Mouse (Mus musculus) limb, embryonic 13.5 days (tissue): ENCODE results near the gene Tnip1. TPM values are rescaled to one million over a fixed set of nuclear protein-coding genes. Genes with fewer than 3 reads are reported as not detected.

Experiments used
- ATAC-seq: fragments of 200-750 bp; cut with Nextera tagmentation; 2 replicates; pipeline ENCODE4 v1.8.0; 2017; ENCODE audit warnings: low read depth, moderate number of reproducible peaks, moderate TSS enrichment; ENCODE audit not compliant: low FRiP score
- H3K27ac ChIP-seq: fragments of 300-500 bp; sonication (generic); 2 replicates; pipeline ENCODE4 v1.5.1; 2015; ENCODE audit warnings: inconsistent platforms, mild to moderate bottlenecking, moderate library complexity
- H3K27me3 ChIP-seq: fragments of 300-500 bp; sonication (generic); 2 replicates; pipeline ENCODE4 v1.6.1; 2015; ENCODE audit warnings: mild to moderate bottlenecking, inconsistent platforms
- H3K36me3 ChIP-seq: fragments of 300-500 bp; sonication (generic); 2 replicates; pipeline ENCODE4 v1.6.1; 2015; ENCODE audit warnings: inconsistent platforms, mild to moderate bottlenecking, moderate library complexity
- H3K4me1 ChIP-seq: fragments of 300-500 bp; sonication (generic); 2 replicates; pipeline ENCODE4 v1.6.1; 2015; ENCODE audit warnings: inconsistent platforms
- H3K4me2 ChIP-seq: fragments of 300-500 bp; sonication (generic); replicated peaks from 2 replicates; pipeline ENCODE4 v1.6.1; 2015; ENCODE audit warnings: inconsistent platforms, mild to moderate bottlenecking, moderate library complexity
- H3K4me3 ChIP-seq: fragments of 300-500 bp; sonication (generic); 2 replicates; pipeline ENCODE4 v1.5.1; 2015; ENCODE audit warnings: moderate library complexity, mild to moderate bottlenecking, inconsistent platforms
- H3K9ac ChIP-seq: fragments of 300-500 bp; sonication (generic); 2 replicates; pipeline ENCODE4 v1.6.1; 2015; ENCODE audit warnings: mild to moderate bottlenecking, inconsistent platforms
- H3K9me3 ChIP-seq: fragments of 300-500 bp; sonication (generic); 2 replicates; pipeline ENCODE4 v1.6.1; 2016; ENCODE audit warnings: inconsistent platforms
- WGBS: fragments of 180-500 bp; shearing (Covaris S2); methylation state at CpG from one replicate; pipeline ENCODE4 v1.1.7; 2015; 5-methylcytosine and 5-hydroxymethylcytosine counted together
- polyA plus RNA-seq: library from polyadenylated mRNA; unstranded; fragments of >200 nt; fragmentation: Nextera tagmentation; extraction: Ambion mirVana; gene quantifications from 2 replicates; pipeline ENCODE4 v1.2.1, GENCODE M21; 2015

Gene Tnip1
- polyA plus RNA-seq, 1 experiment from 2014 or later: 22.4 TPM

DNA sequence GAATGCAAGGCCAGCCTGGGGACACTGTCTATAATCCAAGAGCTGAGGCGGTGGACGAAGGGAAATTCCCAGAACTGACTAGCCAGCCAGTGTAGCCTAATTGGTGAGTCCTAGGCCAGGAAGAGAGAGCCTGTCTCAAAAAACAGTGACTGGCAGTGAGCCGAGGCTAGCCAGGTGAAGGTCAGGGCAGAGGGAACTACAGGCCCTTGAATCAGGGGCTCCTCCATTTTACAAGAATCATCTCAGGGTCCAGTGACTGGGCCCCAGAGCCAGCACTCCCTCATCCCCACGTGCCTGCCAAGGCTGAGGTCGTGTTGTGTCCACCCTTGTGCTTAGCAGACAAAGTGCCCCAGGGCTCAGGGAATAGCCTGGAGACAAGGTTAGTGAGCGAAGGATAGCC, 12.0 kb downstream of the Tnip1 start:
- 84% methylated on average over 6 of the region's 6 CpGs for WGBS
- no peak overlapping the region for H3K4me3 ChIP-seq
- no peaks in the 10 kb centered on the region for H3K9me3 ChIP-seq
- H3K9ac ChIP-seq: no peak overlapping the region
- no peaks in the 10 kb centered on the region; the same call in none of the 2 replicates for H3K36me3 ChIP-seq
- H3K4me1 ChIP-seq: peaks cover 22% of the 10 kb centered on the region
- no peak overlapping the region for H3K4me2 ChIP-seq
- H3K27me3 ChIP-seq: no peaks in the 10 kb centered on the region
- H3K27ac ChIP-seq: no peak overlapping the region
- ATAC-seq: no peak

DNA sequence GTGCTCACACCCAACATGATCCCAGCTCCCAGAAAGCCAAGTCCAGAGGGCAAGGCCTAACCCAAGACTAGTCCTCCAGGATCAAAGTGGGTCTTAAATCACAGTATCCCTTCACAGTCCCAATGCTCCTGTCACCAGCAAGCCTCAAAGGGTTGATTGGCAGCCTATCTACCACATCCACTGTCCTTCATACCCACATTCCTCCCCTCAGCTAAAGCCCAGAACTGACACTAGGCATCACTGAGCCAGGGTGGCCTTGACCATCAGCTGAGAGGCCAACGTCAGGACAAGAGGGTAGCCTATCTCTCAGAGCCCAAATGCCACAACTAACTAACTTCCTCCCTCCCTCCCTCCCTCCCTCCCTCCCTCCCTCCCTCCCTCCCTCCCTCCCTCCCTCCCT, 13.0 kb downstream of the Tnip1 start:
- ATAC-seq: no peak
- Histone ChIP-seq H3K9ac (no peak overlapping the region), H3K27ac (no peak overlapping the region), H3K9me3 (no peaks in the 10 kb centered on the region), H3K4me2 (no peak overlapping the region), H3K27me3 (no peaks in the 10 kb centered on the region), H3K4me3 (no peak overlapping the region), H3K36me3 (no peaks in the 10 kb centered on the region; the same call in none of the 2 replicates), H3K4me1 (peaks cover 17% of the 10 kb centered on the region)
- 67% methylated on average over 1 of the region's 1 CpGs for WGBS

DNA sequence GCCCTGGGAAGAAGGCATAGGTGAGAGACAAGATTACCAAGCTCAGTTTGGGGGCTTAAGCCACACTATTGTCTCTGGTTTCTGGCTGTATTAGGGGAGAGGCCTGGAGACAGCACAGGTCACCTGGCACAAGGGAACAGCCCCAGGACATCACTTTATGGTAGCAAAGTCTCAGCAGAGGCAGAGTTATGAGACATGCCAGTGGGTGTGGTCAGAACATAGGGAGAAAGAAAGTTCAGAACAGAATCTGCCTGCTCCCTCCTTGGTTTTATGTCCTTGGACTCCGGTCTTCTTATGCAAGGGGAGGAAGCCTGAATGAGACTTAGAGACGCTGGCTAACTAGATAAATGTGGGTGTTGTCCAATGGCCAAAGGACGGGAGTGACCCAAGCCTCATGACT, 18.0 kb downstream of the Tnip1 start:
- 83% methylated on average over 3 of the region's 3 CpGs for WGBS
- no peaks in the 10 kb centered on the region for H3K27me3 ChIP-seq
- H3K4me2 ChIP-seq: no peak overlapping the region
- H3K4me3 ChIP-seq: no peak overlapping the region
- H3K4me1 ChIP-seq: no peaks in the 10 kb centered on the region
- H3K9me3 ChIP-seq: no peaks in the 10 kb centered on the region
- ATAC-seq: no peak
- peaks cover under 1% of the 10 kb centered on the region; the same call in 1 of the 2 replicates for H3K36me3 ChIP-seq
- H3K27ac ChIP-seq: no peak overlapping the region
- no peak overlapping the region for H3K9ac ChIP-seq

GRCm38 (mm10) chr11:54940056-54940455, 22.7 kb downstream of the Tnip1 start:
- no peak for ATAC-seq

DNA sequence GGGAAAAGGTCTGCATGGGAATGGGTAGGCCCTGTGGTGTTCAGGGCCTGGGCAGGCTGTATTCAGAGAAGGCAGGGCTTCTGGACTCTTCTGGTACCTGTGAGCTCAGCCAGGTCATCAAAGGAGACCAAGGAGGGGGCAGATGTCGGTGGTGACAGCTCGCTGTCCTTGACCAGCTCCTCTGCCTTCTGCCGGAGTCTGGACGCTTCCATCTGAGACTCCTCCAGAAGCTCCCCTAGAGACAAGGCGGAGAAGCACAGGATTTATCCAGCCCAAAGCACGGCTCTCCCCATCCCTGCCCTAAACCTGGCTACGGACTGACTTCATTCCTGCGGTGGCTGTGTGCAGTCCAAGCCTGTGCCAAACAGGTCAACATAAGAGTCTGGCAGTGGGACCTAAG, 23.2 kb downstream of the Tnip1 start:
- ATAC-seq: no peak
- WGBS: 83% methylated on average over 8 of the region's 8 CpGs

More at GRCm38 (mm10) chr11:54940056-54940455, 22.7 kb downstream of the Tnip1 start:
- Histone ChIP-seq H3K9ac (no peak overlapping the region), H3K4me1 (peaks cover 14% of the 10 kb centered on the region), H3K27me3 (no peaks in the 10 kb centered on the region), H3K9me3 (no peaks in the 10 kb centered on the region), H3K4me2 (no peak overlapping the region), H3K36me3 (peaks cover 40% of the 10 kb centered on the region), H3K27ac (no peak overlapping the region), H3K4me3 (no peak overlapping the region)
- 87% methylated on average over 7 of the region's 7 CpGs for WGBS

GRCm38 (mm10) chr11:54936771-54937140, 26.0 kb downstream of the Tnip1 start:
- Histone ChIP-seq H3K4me2 (no peak overlapping the region), H3K4me1 (peaks cover 15% of the 10 kb centered on the region), H3K4me3 (no peak overlapping the region), H3K27me3 (no peaks in the 10 kb centered on the region), H3K27ac (no peak overlapping the region), H3K9me3 (no peaks in the 10 kb centered on the region), H3K36me3 (peaks cover 66% of the 10 kb centered on the region), H3K9ac (no peak overlapping the region)
- ATAC-seq: no peak
- 96% methylated on average over 2 of the region's 3 CpGs for WGBS

More for the DNA sequence above, 23.2 kb downstream of the Tnip1 start:
- H3K4me2 ChIP-seq: no peak overlapping the region
- peaks cover 42% of the 10 kb centered on the region for H3K36me3 ChIP-seq
- no peak overlapping the region for H3K4me3 ChIP-seq
- H3K4me1 ChIP-seq: peaks cover 15% of the 10 kb centered on the region
- no peaks in the 10 kb centered on the region for H3K27me3 ChIP-seq
- H3K27ac ChIP-seq: no peak overlapping the region
- no peak overlapping the region for H3K9ac ChIP-seq
- H3K9me3 ChIP-seq: no peaks in the 10 kb centered on the region

GRCm38 (mm10) chr11:54936035-54936770, 26.5 kb downstream of the Tnip1 start:
- Histone ChIP-seq H3K4me1 (peaks cover 15% of the 10 kb centered on the region), H3K9ac (no peak overlapping the region)
- ATAC-seq: no peak

GRCm38 (mm10) chr11:54934198-54934597, 28.5 kb downstream of the Tnip1 start:
- no peak overlapping the region for H3K4me2 ChIP-seq
- H3K4me3 ChIP-seq: no peak overlapping the region
- 92% methylated on average over 7 of the region's 7 CpGs for WGBS
- no peak overlapping the region for H3K27ac ChIP-seq
- no peak for ATAC-seq
- no peaks in the 10 kb centered on the region for H3K9me3 ChIP-seq
- peaks cover 15% of the 10 kb centered on the region for H3K4me1 ChIP-seq
- H3K36me3 ChIP-seq: peaks cover 86% of the 10 kb centered on the region
- H3K27me3 ChIP-seq: no peaks in the 10 kb centered on the region
- H3K9ac ChIP-seq: no peak overlapping the region

More at GRCm38 (mm10) chr11:54936035-54936770, 26.5 kb downstream of the Tnip1 start:
- no peak overlapping the region for H3K27ac ChIP-seq
- WGBS: 35% methylated on average over 12 of the region's 12 CpGs
- H3K9me3 ChIP-seq: no peaks in the 10 kb centered on the region
- no peak overlapping the region for H3K4me2 ChIP-seq
- peaks cover 72% of the 10 kb centered on the region for H3K36me3 ChIP-seq
- H3K4me3 ChIP-seq: no peak overlapping the region
- H3K27me3 ChIP-seq: no peaks in the 10 kb centered on the region

DNA sequence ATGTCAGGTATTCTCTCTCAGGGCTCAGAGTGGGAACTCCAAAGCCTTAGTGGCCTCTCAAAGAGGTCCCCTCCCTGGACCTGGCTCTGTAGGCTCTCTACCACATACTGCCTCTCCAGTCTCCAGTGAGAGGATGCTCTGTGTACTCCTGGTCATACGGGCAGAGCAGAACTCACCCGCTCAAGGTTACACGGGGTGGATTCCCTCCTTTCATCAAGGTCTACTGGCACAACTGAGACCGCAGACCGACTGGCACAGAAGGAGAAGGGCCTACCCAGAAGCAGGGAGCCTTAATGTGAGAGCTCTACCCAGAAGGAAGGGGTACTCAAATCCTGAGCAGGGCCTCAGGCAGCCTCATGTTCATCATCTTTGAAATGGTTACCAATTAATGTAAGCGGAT, 30.2 kb downstream of the Tnip1 start:
- no peak for ATAC-seq
- Histone ChIP-seq H3K9me3 (no peaks in the 10 kb centered on the region), H3K4me1 (peaks cover 15% of the 10 kb centered on the region), H3K4me2 (no peak overlapping the region), H3K9ac (no peak overlapping the region), H3K36me3 (peaks cover 88% of the 10 kb centered on the region), H3K4me3 (no peak overlapping the region), H3K27ac (no peak overlapping the region), H3K27me3 (no peaks in the 10 kb centered on the region)
- WGBS: 93% methylated on average over 6 of the region's 6 CpGs

DNA sequence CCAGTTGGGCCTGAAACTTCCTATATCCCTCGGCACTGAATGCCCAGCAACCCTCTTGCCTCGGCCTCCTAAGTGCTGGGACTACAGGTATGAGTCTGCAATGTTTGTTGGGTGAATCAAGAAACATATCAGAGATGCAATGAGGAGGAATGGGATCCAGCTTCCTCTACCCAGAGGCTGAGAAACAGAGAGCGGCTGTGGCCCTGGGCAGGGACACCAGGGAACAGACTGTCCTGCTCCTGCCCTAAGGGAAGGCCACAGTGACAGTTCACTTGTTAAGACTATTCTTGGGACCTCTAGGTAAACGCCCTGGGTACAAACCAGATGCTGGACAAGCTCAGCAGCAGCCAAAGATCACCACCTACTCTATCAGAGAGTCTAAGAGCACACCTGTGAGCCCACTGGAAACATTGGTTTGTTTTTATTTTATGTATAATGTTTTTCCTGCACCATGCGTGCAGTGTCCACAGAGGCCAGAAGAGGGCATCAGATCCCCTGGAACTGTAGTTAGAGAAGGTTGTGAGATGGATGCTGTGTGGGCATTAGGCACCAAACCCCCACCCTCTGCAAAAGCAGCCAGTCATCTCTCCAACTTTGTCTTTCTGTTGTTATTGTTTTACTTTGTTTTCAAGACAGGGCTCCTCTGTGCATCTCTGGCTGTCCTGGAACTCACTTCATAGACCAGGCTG, 31.2 kb downstream of the Tnip1 start:
- Histone ChIP-seq H3K9me3 (no peaks in the 10 kb centered on the region), H3K36me3 (peaks cover 90% of the 10 kb centered on the region), H3K4me1 (peaks cover 15% of the 10 kb centered on the region), H3K27me3 (no peaks in the 10 kb centered on the region), H3K27ac (no peak overlapping the region), H3K4me2 (no peak overlapping the region), H3K9ac (no peak overlapping the region), H3K4me3 (no peak overlapping the region)
- ATAC-seq: no peak
- WGBS: 58% methylated on average over 5 of the region's 5 CpGs

DNA sequence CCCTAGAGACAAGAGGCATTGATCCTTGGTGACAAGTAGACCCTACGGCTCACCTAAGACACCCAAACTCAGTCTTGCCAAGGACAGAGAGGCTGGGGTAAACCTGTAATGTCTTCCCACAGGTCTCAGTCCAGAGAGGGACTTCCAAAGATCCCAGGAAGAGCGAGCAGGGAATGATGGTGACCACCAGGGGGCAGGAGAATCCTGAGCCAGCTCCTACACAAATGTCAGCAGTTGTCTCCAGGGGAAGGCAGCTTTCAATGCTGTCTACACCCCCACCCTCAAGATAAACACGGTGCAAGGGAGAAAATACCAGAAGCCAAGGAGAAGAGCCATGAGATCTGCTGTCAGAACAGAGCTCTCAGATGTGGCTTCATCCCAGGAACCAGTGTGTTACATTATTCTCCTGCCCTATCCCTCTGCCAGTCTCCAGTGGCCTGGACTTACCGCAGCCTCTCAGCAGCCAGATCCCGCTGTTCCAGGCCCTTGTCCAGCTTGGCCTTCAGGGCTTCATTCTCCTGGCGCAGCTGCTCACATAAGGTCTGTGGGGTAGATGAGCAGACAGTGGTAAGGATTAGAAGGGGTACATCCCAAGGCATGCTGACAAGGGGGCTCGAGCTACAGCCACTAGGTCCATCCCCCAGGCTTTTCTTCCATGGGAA, 32.3 kb downstream of the Tnip1 start:
- Histone ChIP-seq H3K4me2 (no peak overlapping the region), H3K27me3 (no peaks in the 10 kb centered on the region), H3K4me1 (peaks cover 6% of the 10 kb centered on the region), H3K9me3 (no peaks in the 10 kb centered on the region), H3K4me3 (no peak overlapping the region), H3K36me3 (peaks cover 93% of the 10 kb centered on the region), H3K27ac (no peak overlapping the region), H3K9ac (no peak overlapping the region)
- no peak for ATAC-seq
- WGBS: 71% methylated on average over 7 of the region's 7 CpGs

DNA sequence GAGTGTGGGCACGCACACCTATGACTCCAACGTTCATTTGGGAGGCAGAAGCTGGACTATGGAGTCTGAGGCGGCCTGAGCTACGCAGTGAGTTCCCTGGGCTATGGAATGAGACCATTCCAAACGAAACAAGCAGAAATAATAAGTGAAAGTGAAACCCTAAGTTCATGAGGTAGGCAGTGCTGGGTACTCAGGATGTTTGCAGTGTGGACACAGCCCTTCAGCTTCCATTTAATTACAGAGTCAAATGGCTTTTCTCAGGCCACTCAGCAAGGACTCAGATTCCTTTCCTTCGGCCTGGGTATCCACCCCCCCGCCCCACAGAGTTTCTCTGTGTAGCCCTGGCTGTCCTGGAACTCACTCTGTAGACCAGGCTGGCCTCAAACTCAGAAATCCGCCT, 33.0 kb downstream of the Tnip1 start:
- Histone ChIP-seq H3K36me3 (peaks cover 93% of the 10 kb centered on the region), H3K9ac (no peak overlapping the region), H3K4me3 (no peak overlapping the region), H3K4me2 (no peak overlapping the region), H3K27ac (no peak overlapping the region), H3K27me3 (no peaks in the 10 kb centered on the region), H3K4me1 (no peaks in the 10 kb centered on the region), H3K9me3 (no peaks in the 10 kb centered on the region)
- ATAC-seq: no peak
- 84% methylated on average over 8 of the region's 8 CpGs for WGBS
